Mouse (Mus musculus) hindbrain, embryonic 14.5 days (tissue): ENCODE results near the gene Tbc1d10b. TPM values are rescaled to one million over a fixed set of nuclear protein-coding genes. Genes with fewer than 3 reads are reported as not detected.

Source experiments
- ATAC-seq: fragments of 200-750 bp; cut with Nextera tagmentation; 2 replicates; pipeline ENCODE4 v1.8.0; 2017; ENCODE audit warnings: moderate number of reproducible peaks, mild to moderate bottlenecking, moderate TSS enrichment, moderate library complexity; ENCODE audit not compliant: low FRiP score
- DNase-seq: peaks from one replicate; pipeline ENCODE4 v3.0.0-alpha.2; 2015; ENCODE audit warnings: low spot score
- H3K27ac ChIP-seq: fragments of 300-500 bp; sonication (generic); 2 replicates; pipeline ENCODE4 v1.5.1; 2014; ENCODE audit warnings: mild to moderate bottlenecking, moderate library complexity
- H3K27me3 ChIP-seq: fragments of 300-500 bp; sonication (generic); 2 replicates; pipeline ENCODE4 v1.6.1; 2014; ENCODE audit warnings: mild to moderate bottlenecking, low read length, mixed read lengths; ENCODE audit not compliant: control insufficient read depth, insufficient read depth
- H3K36me3 ChIP-seq: fragments of 300-500 bp; sonication (generic); replicated peaks from 2 replicates; pipeline ENCODE4 v1.6.1; 2014; ENCODE audit not compliant: control insufficient read depth, insufficient read depth
- H3K4me1 ChIP-seq: fragments of 300-500 bp; sonication (generic); replicated peaks from 2 replicates; pipeline ENCODE4 v1.6.1; 2014; ENCODE audit warnings: antibody characterized with exemption, low read length, mixed read lengths; ENCODE audit not compliant: control insufficient read depth, insufficient read depth
- H3K4me2 ChIP-seq: fragments of 300-500 bp; sonication (generic); replicated peaks from 2 replicates; pipeline ENCODE4 v1.6.1; 2014; ENCODE audit warnings: mild to moderate bottlenecking, moderate library complexity
- H3K4me3 ChIP-seq: fragments of 300-500 bp; sonication (generic); replicated peaks from 2 replicates; pipeline ENCODE4 v1.5.1; 2014; ENCODE audit warnings: mild to moderate bottlenecking, low read length
- H3K9ac ChIP-seq: fragments of 300-500 bp; sonication (generic); 2 replicates; pipeline ENCODE4 v1.6.1; 2014
- H3K9me3 ChIP-seq: fragments of 300-500 bp; sonication (generic); 2 replicates; pipeline ENCODE4 v1.6.1; 2016; ENCODE audit warnings: low read length; ENCODE audit not compliant: control insufficient read depth
- WGBS: fragments of 180-500 bp; shearing (Covaris S2); extraction: QIAGEN DNeasy Blood & Tissue Kit; methylation state at CpG from one replicate; pipeline ENCODE4 v1.1.7; 2014; 5-methylcytosine and 5-hydroxymethylcytosine counted together
- polyA plus RNA-seq: library from polyadenylated mRNA; unstranded; fragments of >200 nt; fragmentation: Nextera tagmentation; extraction: Ambion mirVana; gene quantifications from 2 replicates; pipeline ENCODE4 v1.2.1, GENCODE M21; 2014

Tbc1d10b gene
- polyA plus RNA-seq, 1 experiment from 2014 or later = 33.0 TPM

GRCm38 (mm10) chr7:127243870-127244657 is 35.8 kb upstream of the Tbc1d10b start, which contains the start of gene Zfp771:
Gene Zfp771, plus strand, starts transcription at chr7:127244274.
- Histone ChIP-seq H3K9me3 (no peaks in the 10 kb centered on the region), H3K4me2 (peak within 1 kb of the TSS; percentile 81), H3K9ac (peak within 1 kb of the TSS; percentile 96), H3K36me3 (peaks cover 19% of the 10 kb centered on the region), H3K4me1 (peaks cover 17% of the 10 kb centered on the region), H3K27ac (peak within 1 kb of the TSS; percentile 80), H3K27me3 (no peaks in the 10 kb centered on the region), H3K4me3 (peak within 1 kb of the TSS; percentile 87)
- ATAC-seq (peak; percentile 96), DNase-seq (peak; percentile 86)
- WGBS = 2% methylated on average over 44 of the region's 56 CpGs

GRCm38 (mm10) chr7:127243361-127243867 is 35.1 kb upstream of the Tbc1d10b start:
- DNase-seq = no peak
- Histone ChIP-seq H3K9me3 (no peaks in the 10 kb centered on the region), H3K4me2 (peak overlapping the region; percentile 81), H3K4me1 (peaks cover 17% of the 10 kb centered on the region), H3K36me3 (peaks cover 23% of the 10 kb centered on the region), H3K9ac (peak overlapping the region; percentile 96), H3K27me3 (no peaks in the 10 kb centered on the region), H3K27ac (peak overlapping the region; percentile 80), H3K4me3 (peak overlapping the region; percentile 87)
- no peak for ATAC-seq
- 49% methylated on average over 2 of the region's 2 CpGs for WGBS

GRCm38 (mm10) chr7:127234777-127235176 is 26.5 kb upstream of the Tbc1d10b start:
- no peak overlapping the region for H3K4me3 ChIP-seq
- H3K27ac ChIP-seq = no peak overlapping the region
- H3K36me3 ChIP-seq = peaks cover 51% of the 10 kb centered on the region
- H3K9ac ChIP-seq = no peak overlapping the region
- H3K4me1 ChIP-seq = peaks cover 33% of the 10 kb centered on the region
- 97% methylated on average over 2 of the region's 2 CpGs for WGBS
- H3K27me3 ChIP-seq = no peaks in the 10 kb centered on the region
- H3K9me3 ChIP-seq = no peaks in the 10 kb centered on the region
- ATAC-seq (no peak), DNase-seq (no peak)
- peak overlapping the region; percentile 60 for H3K4me2 ChIP-seq

- Histone ChIP-seq H3K9me3 (no peaks in the 10 kb centered on the region), H3K4me3 (peak overlapping the region; percentile 83), H3K4me2 (peak overlapping the region; percentile 60), H3K4me1 (peaks cover 33% of the 10 kb centered on the region), H3K36me3 (peaks cover 42% of the 10 kb centered on the region), H3K27me3 (no peaks in the 10 kb centered on the region), H3K27ac (peak overlapping the region; percentile 98), H3K9ac (peak overlapping the region; percentile 96)
- WGBS = 6% methylated on average over 9 of the region's 9 CpGs
- ATAC-seq = no peak
- DNase-seq = no peak
These were observed 25.5 kb upstream of the Tbc1d10b start for GRCm38 (mm10) chr7:127233765-127234164.

- H3K27ac ChIP-seq = peak overlapping the region; percentile 98
- peak overlapping the region; percentile 96 for H3K9ac ChIP-seq
- DNase-seq (no peak), ATAC-seq (peak; percentile 12)
- H3K36me3 ChIP-seq = peaks cover 38% of the 10 kb centered on the region
- H3K4me1 ChIP-seq = peaks cover 33% of the 10 kb centered on the region
- no peaks in the 10 kb centered on the region for H3K9me3 ChIP-seq
- peak overlapping the region; percentile 60 for H3K4me2 ChIP-seq
- H3K4me3 ChIP-seq = peak overlapping the region; percentile 83
- H3K27me3 ChIP-seq = no peaks in the 10 kb centered on the region
- under 1% methylated on average over 26 of the region's 27 CpGs for WGBS
These were observed 25.1 kb upstream of the Tbc1d10b start for GRCm38 (mm10) chr7:127233368-127233749.

- Histone ChIP-seq H3K9ac (peak within 1 kb of the TSS; percentile 96), H3K9me3 (no peaks in the 10 kb centered on the region), H3K27me3 (no peaks in the 10 kb centered on the region), H3K27ac (peak within 1 kb of the TSS; percentile 98), H3K36me3 (peaks cover 32% of the 10 kb centered on the region), H3K4me1 (peaks cover 33% of the 10 kb centered on the region), H3K4me3 (peak within 1 kb of the TSS; percentile 83), H3K4me2 (peak within 1 kb of the TSS; percentile 60)
- DNase-seq = peak; percentile 86
- ATAC-seq = peak; percentile 91
- WGBS = under 1% methylated on average over 64 of the region's 64 CpGs
These were observed 24.5 kb upstream of the Tbc1d10b start, which contains the start of the genes Zfp553 and Sept1 for GRCm38 (mm10) chr7:127232622-127233367. Gene Zfp553, plus strand, starts transcription at chr7:127233061. Gene Sept1, minus strand, starts transcription at chr7:127233130.

- Histone ChIP-seq H3K36me3 (peaks cover 24% of the 10 kb centered on the region), H3K27ac (peak overlapping the region; percentile 98), H3K9ac (peak overlapping the region; percentile 96), H3K9me3 (no peaks in the 10 kb centered on the region), H3K4me1 (peaks cover 33% of the 10 kb centered on the region), H3K27me3 (no peaks in the 10 kb centered on the region), H3K4me3 (peak overlapping the region; percentile 83), H3K4me2 (peak overlapping the region; percentile 60)
- 4% methylated on average over 20 of the region's 20 CpGs for WGBS
- DNase-seq (no peak), ATAC-seq (no peak)
These were observed 23.8 kb upstream of the Tbc1d10b start for GRCm38 (mm10) chr7:127231826-127232621.

GRCm38 (mm10) chr7:127231376-127231775 is 23.1 kb upstream of the Tbc1d10b start:
- H3K4me2 ChIP-seq = peak overlapping the region; percentile 60
- peaks cover 18% of the 10 kb centered on the region for H3K36me3 ChIP-seq
- H3K4me3 ChIP-seq = peak overlapping the region; percentile 83
- WGBS = 63% methylated on average over 3 of the region's 3 CpGs
- peak overlapping the region; percentile 96; the same call in 1 of the 2 replicates for H3K9ac ChIP-seq
- peaks cover 33% of the 10 kb centered on the region for H3K4me1 ChIP-seq
- no peak for DNase-seq
- H3K27me3 ChIP-seq = no peaks in the 10 kb centered on the region
- H3K9me3 ChIP-seq = no peaks in the 10 kb centered on the region
- no peak for ATAC-seq
- H3K27ac ChIP-seq = no peak overlapping the region
